Mouse (Mus musculus): ENCODE data around the gene Tyr.
"Not testable (repeated sequence)": the region's sequence is repeated elsewhere in the genome, so short reads cannot be mapped to it uniquely, and the experiment has no call there.

The Tyr gene

DNA sequence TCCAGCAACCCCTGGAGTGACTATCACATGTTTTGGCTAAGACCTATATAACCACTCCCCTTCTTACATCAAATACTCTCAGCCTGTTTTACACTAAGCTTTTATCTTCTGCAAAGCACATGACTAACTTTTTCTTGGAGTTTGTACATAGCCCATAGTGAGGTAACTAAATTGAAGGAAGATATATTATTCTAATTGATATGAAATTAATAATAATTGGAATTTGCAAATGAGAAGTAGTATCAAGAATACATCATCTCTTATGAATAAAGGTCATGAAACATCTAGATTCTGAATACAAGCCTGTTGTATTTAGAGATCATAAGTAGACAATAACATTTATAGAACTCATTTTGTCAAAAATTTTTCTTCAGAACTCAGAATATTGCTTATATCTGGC lies at the start of gene Tyr:
Gene Tyr, minus strand, starts transcription at position 101 of the 400 bp plus-strand sequence.
- no peak for DNase-seq (ENCODE audit: extremely low spot score)

DNA sequence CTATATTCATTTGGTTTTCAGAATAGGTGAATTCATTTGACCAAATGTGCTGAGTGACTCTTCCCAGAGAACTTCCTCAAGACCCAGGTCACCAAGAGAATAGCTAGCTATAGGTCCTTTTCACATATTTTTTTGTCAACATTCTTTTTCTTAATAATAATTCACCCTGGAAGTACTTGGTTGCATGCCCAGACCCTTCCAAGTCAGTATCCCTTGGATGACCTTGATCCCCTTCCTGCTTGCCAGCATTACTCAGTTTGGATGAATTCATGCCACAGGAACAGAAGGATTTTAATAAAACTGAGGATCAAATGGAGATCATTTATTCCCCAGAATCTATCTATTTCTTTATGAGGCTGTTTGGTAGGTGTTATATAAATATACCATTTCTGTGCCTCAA lies 45.7 kb upstream of the Tyr start:
- DNase-seq (ENCODE audit: extremely low spot score): no peak

DNA sequence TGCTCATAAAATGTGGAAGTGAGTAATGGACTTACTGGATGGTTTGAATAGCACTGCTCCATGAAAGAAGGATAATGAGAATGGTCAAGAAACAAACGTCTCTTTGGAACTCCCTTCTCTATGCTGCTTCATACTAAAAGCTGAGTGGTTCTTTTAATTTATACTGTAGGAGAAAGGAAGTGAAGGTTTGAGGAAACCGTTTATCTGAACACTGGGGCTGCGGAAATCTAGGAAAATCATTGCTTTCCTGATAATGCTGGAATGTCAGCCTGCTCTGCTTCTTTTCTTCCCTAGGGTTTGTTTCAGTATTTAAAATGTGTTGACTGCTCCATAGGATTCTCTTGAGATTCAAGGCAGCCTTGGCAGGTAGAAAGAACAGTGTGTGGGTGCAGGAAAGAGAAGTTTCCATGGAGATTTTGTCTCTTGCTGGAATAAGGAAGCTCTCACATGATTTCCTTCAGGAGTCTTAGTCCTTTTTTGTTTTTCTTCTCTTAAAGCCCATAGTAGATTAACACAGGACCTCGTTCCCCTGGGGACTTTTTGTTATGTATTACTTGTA lies 891 bp upstream of the Tyr start:
- no peak for DNase-seq (ENCODE audit: extremely low spot score)

DNA sequence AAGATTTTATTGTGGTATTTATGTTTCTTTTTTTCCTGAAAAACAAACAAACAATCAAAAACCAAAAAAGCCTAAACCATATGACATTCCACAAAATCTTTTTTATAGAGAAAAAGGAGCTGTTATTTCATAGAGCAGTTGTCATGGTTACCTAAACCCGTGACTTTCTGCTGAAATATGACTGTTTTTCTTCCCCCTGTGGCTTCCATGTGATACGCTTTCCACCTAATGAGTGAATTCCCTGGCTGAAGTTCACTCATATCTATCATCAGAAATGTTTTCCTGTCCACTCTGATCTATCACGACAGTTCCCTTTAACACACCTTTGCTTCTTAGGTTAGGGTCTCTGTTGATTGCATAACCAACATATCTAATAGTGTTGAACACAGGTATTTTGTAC lies 5.3 kb downstream of the Tyr start:
- no peak for DNase-seq (ENCODE audit: extremely low spot score)

DNA sequence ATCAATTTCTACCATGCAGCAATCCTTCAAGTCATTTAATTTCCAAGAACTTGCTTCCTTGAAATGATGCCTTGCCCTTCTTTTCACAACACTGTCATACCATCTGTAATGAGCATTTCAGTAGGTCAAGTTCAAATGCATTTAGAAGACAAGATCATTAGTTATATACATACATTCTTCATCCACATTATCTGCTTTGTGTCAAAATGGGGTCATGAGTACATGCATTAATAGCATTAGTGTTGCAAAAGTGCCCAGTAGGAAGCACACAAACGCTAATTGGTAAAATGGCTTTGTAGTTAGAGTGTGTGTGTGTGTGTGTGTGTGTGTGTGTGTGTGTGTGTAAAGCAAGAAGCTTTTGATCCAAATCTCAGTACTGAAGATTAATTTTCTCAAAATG lies 80.0 kb downstream of the Tyr start:
- DNase-seq (ENCODE audit: extremely low spot score): no peak

DNA sequence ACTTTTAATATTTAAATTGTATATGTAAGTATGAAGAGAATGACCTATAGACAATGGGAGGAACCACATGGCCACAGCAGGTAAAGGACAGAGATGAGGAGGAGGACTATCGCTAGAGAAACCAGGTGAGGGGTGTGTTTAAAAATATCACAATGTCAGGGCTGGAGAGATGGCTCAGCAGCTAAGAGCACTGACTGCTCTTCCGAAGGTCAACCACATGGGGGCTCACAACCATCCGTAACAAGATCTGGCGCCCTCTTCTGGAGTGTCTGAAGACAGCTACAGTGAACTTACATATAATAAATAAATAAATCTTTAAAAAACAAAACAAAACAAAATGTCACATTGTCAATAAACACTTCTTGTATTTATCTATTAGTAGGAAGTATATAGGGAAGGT lies 81.9 kb downstream of the Tyr start:
- DNase-seq (ENCODE audit: extremely low spot score): not testable (repeated sequence)

DNA sequence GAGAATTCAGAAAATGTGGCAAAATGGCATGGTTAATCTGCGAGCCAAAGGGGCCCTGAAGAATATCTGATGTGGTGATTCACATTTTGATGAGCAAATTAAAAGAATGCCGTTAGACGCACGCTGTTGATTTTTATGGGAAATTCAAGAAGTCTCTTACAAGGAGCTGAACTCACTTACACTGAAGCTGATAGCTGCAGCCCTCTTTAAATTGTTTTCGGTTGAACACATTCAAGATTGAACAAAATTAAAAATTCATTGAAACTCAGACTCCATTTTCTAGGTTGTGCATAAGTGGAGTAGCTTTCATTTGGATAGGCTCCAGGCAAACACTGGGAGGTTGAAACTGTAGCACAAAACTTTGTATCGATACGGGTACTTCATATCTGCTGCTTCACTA lies 96.3 kb downstream of the Tyr start:
- no peak for DNase-seq (ENCODE audit: extremely low spot score)

DNA sequence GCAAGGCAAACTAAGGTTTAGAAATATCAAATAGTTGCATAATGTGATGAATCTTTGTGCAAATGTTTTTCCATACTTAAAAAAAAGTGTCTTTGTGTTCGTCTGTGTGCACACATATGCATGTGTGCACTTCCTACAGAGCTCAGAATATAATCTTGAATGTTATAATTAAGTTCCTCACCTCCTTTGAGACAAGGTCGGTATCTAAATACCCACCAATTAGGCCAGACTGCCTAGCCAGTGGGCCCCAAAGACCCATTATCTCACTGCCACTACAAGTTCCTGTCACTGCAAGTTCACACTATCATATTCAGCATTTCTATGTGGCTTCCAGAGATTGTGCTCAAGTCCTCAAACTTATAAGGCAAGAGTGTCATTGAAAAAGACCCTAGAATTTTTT lies 118.4 kb downstream of the Tyr start:
- DNase-seq (ENCODE audit: extremely low spot score): no peak

All from embryo, embryonic 9.5 days (tissue).